Mouse (Mus musculus) midbrain, embryonic 14.5 days (tissue): ENCODE data around the gene 6430571L13Rik. TPM values are rescaled to one million over a fixed set of nuclear protein-coding genes. Genes with fewer than 3 reads are reported as not detected.
"Not testable (repeated sequence)": the region's sequence is repeated elsewhere in the genome, so short reads cannot be mapped to it uniquely, and the experiment has no call there.

Source experiments
- ATAC-seq: fragments of 200-750 bp; cut with Nextera tagmentation; 2 replicates; pipeline ENCODE4 v1.8.0; 2017; ENCODE audit warnings: moderate number of reproducible peaks, moderate library complexity; ENCODE audit not compliant: low FRiP score, low TSS enrichment
- DNase-seq: peaks from one replicate; pipeline ENCODE4 v3.0.0-alpha.2; 2015
- H3K27ac ChIP-seq: fragments of 300-500 bp; sonication (generic); replicated peaks from 2 replicates; pipeline ENCODE4 v1.5.1; 2014; ENCODE audit warnings: mild to moderate bottlenecking, low read depth, low read length, moderate library complexity
- H3K27me3 ChIP-seq: fragments of 300-500 bp; sonication (generic); 2 replicates; pipeline ENCODE4 v1.6.1; 2014; ENCODE audit warnings: low read length, control low read depth, mixed read lengths; ENCODE audit not compliant: control insufficient read depth, insufficient read depth
- H3K36me3 ChIP-seq: fragments of 300-500 bp; sonication (generic); 2 replicates; pipeline ENCODE4 v1.6.1; 2014; ENCODE audit warnings: low read length, control low read depth; ENCODE audit not compliant: control insufficient read depth, insufficient read depth
- H3K4me1 ChIP-seq: fragments of 300-500 bp; sonication (generic); 2 replicates; pipeline ENCODE4 v1.6.1; 2014; ENCODE audit warnings: mild to moderate bottlenecking, antibody characterized with exemption, low read length, control low read depth; ENCODE audit not compliant: control insufficient read depth, insufficient read depth
- H3K4me2 ChIP-seq: fragments of 300-500 bp; sonication (generic); 2 replicates; pipeline ENCODE4 v1.6.1; 2014; ENCODE audit warnings: mild to moderate bottlenecking, low read length, moderate library complexity
- H3K4me3 ChIP-seq: fragments of 300-500 bp; sonication (generic); replicated peaks from 2 replicates; pipeline ENCODE4 v1.5.1; 2014; ENCODE audit warnings: low read depth, low read length
- H3K9ac ChIP-seq: fragments of 300-500 bp; sonication (generic); replicated peaks from 2 replicates; pipeline ENCODE4 v1.6.1; 2014; ENCODE audit warnings: mild to moderate bottlenecking, low read length, moderate library complexity
- H3K9me3 ChIP-seq: fragments of 300-500 bp; sonication (generic); 2 replicates; pipeline ENCODE4 v1.6.1; 2016; ENCODE audit warnings: low read length, control low read depth, mixed read lengths; ENCODE audit not compliant: control insufficient read depth
- WGBS: fragments of 180-500 bp; shearing (Covaris S2); extraction: QIAGEN DNeasy Blood & Tissue Kit; methylation state at CpG from one replicate; pipeline ENCODE4 v1.1.7; 2014; 5-methylcytosine and 5-hydroxymethylcytosine counted together
- polyA plus RNA-seq: library from polyadenylated mRNA; unstranded; fragments of >200 nt; fragmentation: Nextera tagmentation; extraction: Ambion mirVana; gene quantifications from 2 replicates; pipeline ENCODE4 v1.2.1, GENCODE M21; 2014

6430571L13Rik gene
- polyA plus RNA-seq, 1 experiment from 2014 or later = 4.1 TPM

- Histone ChIP-seq H3K36me3 (peaks cover 18% of the 10 kb centered on the region), H3K4me1 (no peaks in the 10 kb centered on the region), H3K27me3 (no peaks in the 10 kb centered on the region), H3K4me2 (no peak overlapping the region), H3K27ac (no peak overlapping the region), H3K9me3 (no peaks in the 10 kb centered on the region), H3K4me3 (no peak overlapping the region), H3K9ac (no peak overlapping the region)
- DNase-seq = no peak
- ATAC-seq = no peak
- WGBS = 93% methylated on average over 3 of the region's 3 CpGs
Observed at GRCm38 (mm10) chr9:107304383-107304782, 36.0 kb upstream of the 6430571L13Rik start.

GRCm38 (mm10) chr9:107305012-107305411 lies 35.4 kb upstream of the 6430571L13Rik start:
- H3K4me3 ChIP-seq = no peak overlapping the region
- peaks cover 18% of the 10 kb centered on the region for H3K36me3 ChIP-seq
- no peaks in the 10 kb centered on the region for H3K4me1 ChIP-seq
- no peak overlapping the region for H3K4me2 ChIP-seq
- no peak for DNase-seq
- no peaks in the 10 kb centered on the region for H3K27me3 ChIP-seq
- ATAC-seq = no peak
- 81% methylated on average over 4 of the region's 4 CpGs for WGBS
- H3K27ac ChIP-seq = no peak overlapping the region
- H3K9ac ChIP-seq = no peak overlapping the region
- no peaks in the 10 kb centered on the region for H3K9me3 ChIP-seq

GRCm38 (mm10) chr9:107305601-107306542 lies 34.5 kb upstream of the 6430571L13Rik start:
- no peaks in the 10 kb centered on the region for H3K9me3 ChIP-seq
- ATAC-seq = no peak
- H3K4me3 ChIP-seq = no peak overlapping the region
- 73% methylated on average over 13 of the region's 13 CpGs for WGBS
- no peak overlapping the region for H3K27ac ChIP-seq
- H3K4me2 ChIP-seq = no peak overlapping the region
- no peak for DNase-seq
- no peak overlapping the region for H3K9ac ChIP-seq
- H3K36me3 ChIP-seq = peaks cover 14% of the 10 kb centered on the region
- H3K27me3 ChIP-seq = no peaks in the 10 kb centered on the region
- H3K4me1 ChIP-seq = no peaks in the 10 kb centered on the region

- WGBS = 90% methylated on average over 1 of the region's 1 CpGs
- not testable (repeated sequence) for H3K9ac ChIP-seq, ATAC-seq
Observed at GRCm38 (mm10) chr9:107306673-107307072, 33.7 kb upstream of the 6430571L13Rik start.

GRCm38 (mm10) chr9:107307099-107307872 lies 33.1 kb upstream of the 6430571L13Rik start:
- Histone ChIP-seq H3K9me3 (no peaks in the 10 kb centered on the region), H3K27me3 (no peaks in the 10 kb centered on the region), H3K4me2 (no peak overlapping the region), H3K4me1 (no peaks in the 10 kb centered on the region), H3K27ac (no peak overlapping the region), H3K36me3 (no peaks in the 10 kb centered on the region), H3K4me3 (no peak overlapping the region), H3K9ac (no peak overlapping the region)
- WGBS = 93% methylated on average over 11 of the region's 11 CpGs
- DNase-seq = no peak
- no peak for ATAC-seq

More at GRCm38 (mm10) chr9:107306673-107307072, 33.7 kb upstream of the 6430571L13Rik start:
- not testable (repeated sequence) for H3K36me3 ChIP-seq, H3K4me2 ChIP-seq, DNase-seq, H3K4me1 ChIP-seq, H3K9me3 ChIP-seq, H3K27ac ChIP-seq, H3K27me3 ChIP-seq, H3K4me3 ChIP-seq

- Histone ChIP-seq H3K9ac (no peak overlapping the region), H3K4me2 (no peak overlapping the region), H3K36me3 (no peaks in the 10 kb centered on the region), H3K9me3 (no peaks in the 10 kb centered on the region), H3K4me3 (no peak overlapping the region), H3K27me3 (no peaks in the 10 kb centered on the region), H3K4me1 (no peaks in the 10 kb centered on the region), H3K27ac (no peak overlapping the region)
- DNase-seq (no peak), ATAC-seq (no peak)
- whole genome bisulfite sequencing = 73% methylated on average over 12 of the region's 12 CpGs
Observed at GRCm38 (mm10) chr9:107307886-107308285, 32.5 kb upstream of the 6430571L13Rik start.

GRCm38 (mm10) chr9:107308346-107309000 lies 31.9 kb upstream of the 6430571L13Rik start:
- H3K4me1 ChIP-seq = no peaks in the 10 kb centered on the region
- DNase-seq = no peak
- no peaks in the 10 kb centered on the region for H3K36me3 ChIP-seq
- no peak overlapping the region for H3K4me3 ChIP-seq
- no peak for ATAC-seq
- no peak overlapping the region for H3K27ac ChIP-seq
- no peak overlapping the region for H3K4me2 ChIP-seq
- H3K9me3 ChIP-seq = no peaks in the 10 kb centered on the region
- no peak overlapping the region for H3K9ac ChIP-seq
- H3K27me3 ChIP-seq = no peaks in the 10 kb centered on the region
- 86% methylated on average over 9 of the region's 9 CpGs for WGBS

GRCm38 (mm10) chr9:107309171-107309570 lies 31.2 kb upstream of the 6430571L13Rik start:
- Histone ChIP-seq H3K4me2 (no peak overlapping the region), H3K4me3 (no peak overlapping the region), H3K9me3 (no peaks in the 10 kb centered on the region), H3K9ac (no peak overlapping the region), H3K27ac (no peak overlapping the region), H3K4me1 (no peaks in the 10 kb centered on the region), H3K27me3 (no peaks in the 10 kb centered on the region), H3K36me3 (no peaks in the 10 kb centered on the region)
- WGBS = 85% methylated on average over 9 of the region's 9 CpGs
- DNase-seq (no peak), ATAC-seq (no peak)
